Mouse (Mus musculus): Measurements from ENCODE around the gene Aurkaip1. TPM values are rescaled to one million over a fixed set of nuclear protein-coding genes. Genes with fewer than 3 reads are reported as not detected.
A peak's percentile ranks its signal among the peaks of the same experiment; 100 is the strongest.

The Aurkaip1 gene
- total RNA-seq, 2 experiments from 2014 or later, result 102 to 105 TPM

GRCm38 (mm10) chr4:155869317-155870033 is 38.4 kb downstream of the Aurkaip1 start, which contains the start of the genes Cptp and Ints11:
Gene Cptp, minus strand, starts transcription at chr4:155869440.
Gene Ints11, plus strand, starts transcription at chr4:155869546.
- Histone ChIP-seq H3K27ac (peak within 1 kb of the TSS; percentile 84), H3K4me3 (peak within 1 kb of the TSS; percentile 74)
- TF ChIP-seq CTCF (conservative IDR thresholded peaks at IDR 0.05), result peak; percentile 66
- peak; percentile 96 for DNase-seq (ENCODE audit: low spot score in 2 of 2)

- Histone ChIP-seq H3K4me3 (no peak overlapping the region), H3K27ac (no peak overlapping the region)
- DNase-seq (ENCODE audit: low spot score in 2 of 2), result no peak
- no peak for TF ChIP-seq CTCF (conservative IDR thresholded peaks at IDR 0.05)
Observed at GRCm38 (mm10) chr4:155871404-155871803, 40.3 kb downstream of the Aurkaip1 start.

Small RNA genes lying within 50 kb of the gene (microRNA-seq; reads per million reads assigned to microRNA genes)
- 0 reads per million in 2 experiments for gene Gm27743

Other genes with a start within 250 kb of the Aurkaip1 start
- gene Slc35e2, start 229.9 kb upstream of the Aurkaip1 start, total RNA-seq (2021), result 10 to 100 TPM; 39.7 to 40.3 TPM
- gene Cdk11b, start 206.4 kb upstream of the Aurkaip1 start, total RNA-seq (2021), result 10 to 100 TPM; 43.6 to 48.8 TPM
- not detected for gene Gm10563, start 185.9 kb upstream of the Aurkaip1 start, total RNA-seq (2021)
- gene Mmp23, start 177.9 kb upstream of the Aurkaip1 start, total RNA-seq (2021), result 1 to 10 TPM; 2.7 to 3.4 TPM
- 100 to 1,000 TPM; 111 to 114 TPM for gene Mib2, start 162.1 kb upstream of the Aurkaip1 start, total RNA-seq (2021)
- gene Fndc10, start 136.9 kb upstream of the Aurkaip1 start, total RNA-seq (2021), result 10 to 100 TPM; 26.5 to 27.9 TPM
- 10 to 100 TPM; 90.9 to 92.8 TPM for gene Ssu72, start 126.5 kb upstream of the Aurkaip1 start, total RNA-seq (2021)
- gene Tmem240, start 96.5 kb upstream of the Aurkaip1 start, total RNA-seq (2021), result 10 to 100 TPM; 32.7 to 39.0 TPM
- 10 to 100 TPM; 49.9 to 51.4 TPM for gene Atad3a, start 70.2 kb upstream of the Aurkaip1 start, total RNA-seq (2021)
- gene Vwa1, start 56.6 kb upstream of the Aurkaip1 start, total RNA-seq (2021), result 1 to 10 TPM; 9.6 to 9.8 TPM
- gene Tmem88b, start 45.4 kb upstream of the Aurkaip1 start, total RNA-seq (2021), result 10 to 100 TPM; 24.0 to 24.8 TPM
- gene Ankrd65, start 40.8 kb upstream of the Aurkaip1 start, total RNA-seq (2021), result under 1 TPM in 1 of 2 experiments, not detected in 1; 0.32 TPM
- 10 to 100 TPM; 86.6 to 89.6 TPM for gene Mrpl20, start 28.4 kb upstream of the Aurkaip1 start, total RNA-seq (2021)
- gene Ccnl2, start 18.8 kb upstream of the Aurkaip1 start, total RNA-seq (2021), result 10 to 100 TPM; 79.4 to 94.2 TPM
- 10 to 100 TPM in 1 of 2 experiments, 1 to 10 TPM in 1; 8.4 to 10.6 TPM for gene Mxra8, start 8.4 kb downstream of the Aurkaip1 start, total RNA-seq (2021)
- 10 to 100 TPM; 80.8 to 81.9 TPM for gene Dvl1, start 16.1 kb downstream of the Aurkaip1 start, total RNA-seq (2021)
- under 1 TPM; 0.33 to 0.44 TPM for gene Tas1r3, start 32.1 kb downstream of the Aurkaip1 start, total RNA-seq (2021)
- gene Cptp, start 38.2 kb downstream of the Aurkaip1 start, total RNA-seq (2021), result 10 to 100 TPM; 29.2 to 31.7 TPM
- gene Ints11, start 38.3 kb downstream of the Aurkaip1 start, total RNA-seq (2021), result 10 to 100 TPM; 33.7 to 35.8 TPM
- gene Pusl1, start 60.5 kb downstream of the Aurkaip1 start, total RNA-seq (2021), result 10 to 100 TPM; 62.3 to 68.1 TPM
- 100 to 1,000 TPM; 121 to 129 TPM for gene Acap3, start 60.5 kb downstream of the Aurkaip1 start, total RNA-seq (2021)
- gene Ube2j2, start 112.6 kb downstream of the Aurkaip1 start, total RNA-seq (2021), result 10 to 100 TPM; 69.8 to 71.2 TPM
- 10 to 100 TPM; 11.5 to 18.0 TPM for gene C1qtnf12, start 131.0 kb downstream of the Aurkaip1 start, total RNA-seq (2021)
- 10 to 100 TPM in 1 of 2 experiments, 1 to 10 TPM in 1; 9.3 to 10.1 TPM for gene B3galt6, start 161.4 kb downstream of the Aurkaip1 start, total RNA-seq (2021)
- 100 to 1,000 TPM; 191 to 194 TPM for gene Sdf4, start 161.6 kb downstream of the Aurkaip1 start, total RNA-seq (2021)
- 1 to 10 TPM; 1.3 to 2.3 TPM for gene Tnfrsf4, start 182.6 kb downstream of the Aurkaip1 start, total RNA-seq (2021)
- not detected for gene Tnfrsf18, start 194.9 kb downstream of the Aurkaip1 start, total RNA-seq (2021)
- under 1 TPM in 1 of 2 experiments, not detected in 1; 0.26 TPM for gene Ttll10, start 228.1 kb downstream of the Aurkaip1 start, total RNA-seq (2021)

Measured in layer of hippocampus, adult 2 months (tissue).